Mouse (Mus musculus): Measurements from ENCODE around the gene Coro1a.
A peak's percentile ranks its signal among the peaks of the same experiment; 100 is the strongest.

GRCm38 (mm10) chr7:126693256-126693655 is 14.3 kb downstream of the Coro1a start:
- TF ChIP-seq POLR2A (IDR thresholded peaks at IDR 0.05; ENCODE audit: borderline replicate concordance, extremely low read depth, low read depth, low read length) (no peak), CTCF (IDR thresholded peaks at IDR 0.05; ENCODE audit: insufficient read depth, low read length) (peak; percentile 87)

Data from lung, adult 2 months (tissue).